Mouse (Mus musculus): ENCODE results near the gene Plppr2.

DNA sequence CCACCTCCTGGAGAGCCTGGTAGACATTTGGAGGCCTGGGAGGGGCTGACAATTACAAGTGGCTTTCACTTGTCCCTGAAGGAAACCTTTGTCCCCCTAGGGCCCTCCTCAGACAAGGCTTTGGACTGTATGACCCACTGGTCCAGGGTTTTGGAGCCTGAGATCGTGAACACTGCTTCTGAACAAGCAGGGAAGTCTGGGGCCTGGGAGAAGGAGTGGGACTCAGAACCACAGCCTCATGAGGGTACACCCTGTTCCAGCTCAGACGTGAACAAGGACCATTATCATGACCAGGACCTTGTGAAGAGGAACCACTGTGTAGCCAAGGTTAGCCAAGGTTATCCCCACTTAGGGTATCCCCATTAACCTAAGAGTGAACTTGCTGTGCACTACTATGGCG, 7.6 kb upstream of the Plppr2 start:
- no peak for TF ChIP-seq CHD2 (IDR thresholded peaks at IDR 0.05; ENCODE audit: low read length)
- no peak for TF ChIP-seq KAT2A (IDR thresholded peaks at IDR 0.05; ENCODE audit: insufficient replicate concordance, low read length)
- TF ChIP-seq HCFC1 (IDR thresholded peaks at IDR 0.05; ENCODE audit: low read depth, low read length), result no peak
- TF ChIP-seq POLR2AphosphoS2 (IDR thresholded peaks at IDR 0.05; ENCODE audit: low read depth, low read length), result no peak

Measured in CH12.LX (cell line).